Mouse (Mus musculus): ENCODE data around the gene Col4a5. TPM values are rescaled to one million over a fixed set of nuclear protein-coding genes. Genes with fewer than 3 reads are reported as not detected.
A peak's percentile ranks its signal among the peaks of the same experiment; 100 is the strongest.

The Col4a5 gene
- total RNA-seq (2021): 1 to 10 TPM; 1.4 to 1.8 TPM
- long read RNA-seq, experiment 1: 0 reads
- long read RNA-seq, experiment 2: 0 reads

DNA sequence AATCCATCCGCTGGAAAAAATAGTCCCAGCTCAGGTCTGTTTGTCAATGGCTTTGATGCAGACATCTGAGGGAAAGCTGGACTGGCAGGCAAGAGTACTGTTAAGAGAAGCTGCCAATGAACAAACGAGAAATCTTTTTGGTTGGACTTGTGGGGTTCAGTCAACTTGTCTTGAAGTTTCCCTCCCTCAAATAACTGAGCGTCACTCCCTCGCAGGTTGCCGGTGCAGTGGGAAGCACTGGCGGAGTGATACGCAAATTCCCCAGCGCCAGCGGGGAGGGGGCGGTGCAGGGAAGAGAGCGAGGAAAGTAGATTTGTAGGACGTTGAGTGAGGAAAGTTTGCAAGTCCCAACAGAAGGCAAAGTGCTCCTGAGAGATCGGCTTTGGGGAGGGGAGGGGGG, at the start of gene Col4a5:
TSS of gene Col4a5 (plus strand) at position 276 of the 400 bp plus-strand sequence.
- DNase-seq (ENCODE audit: low spot score): peak; percentile 32

DNA sequence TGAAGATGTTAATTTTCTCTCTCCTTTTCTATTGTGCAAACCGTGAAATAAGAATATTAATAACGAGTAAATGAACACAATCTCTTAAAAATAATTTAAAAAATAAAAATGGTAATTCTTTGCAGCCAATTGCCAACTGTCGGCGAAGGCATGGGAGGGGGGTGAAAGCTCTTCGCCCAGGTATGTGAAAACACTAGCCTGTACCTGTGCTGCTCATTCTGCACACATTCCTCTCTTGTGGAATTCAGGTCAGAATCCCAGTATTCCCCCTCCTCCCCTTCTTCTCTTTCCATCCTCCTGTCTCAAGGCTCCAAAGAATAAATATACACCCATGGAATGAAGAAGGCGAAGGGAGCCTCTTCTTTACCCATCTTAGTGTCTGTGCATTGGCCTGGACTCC, 38.4 kb upstream of the Col4a5 start:
- DNase-seq (ENCODE audit: low spot score): no peak

DNA sequence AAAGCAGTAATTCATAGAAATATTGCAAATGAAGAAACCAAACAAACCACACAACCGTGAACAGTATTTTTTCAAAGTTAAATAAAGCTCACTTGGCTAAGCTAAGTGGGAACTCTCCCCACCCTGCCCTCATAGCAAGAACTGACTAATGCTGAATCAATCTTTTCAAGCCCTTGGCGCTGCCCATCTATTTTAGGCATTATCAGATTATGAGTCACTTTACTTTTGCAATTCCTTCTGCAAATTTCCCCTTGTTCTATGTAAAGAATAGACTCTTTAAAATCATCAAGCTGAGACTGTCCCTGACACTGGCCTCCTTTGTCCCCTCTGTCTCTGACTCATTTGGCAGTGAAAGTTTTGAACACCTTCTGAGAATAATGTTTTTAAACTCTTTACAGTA, 35.8 kb upstream of the Col4a5 start:
- no peak for DNase-seq (ENCODE audit: low spot score)

DNA sequence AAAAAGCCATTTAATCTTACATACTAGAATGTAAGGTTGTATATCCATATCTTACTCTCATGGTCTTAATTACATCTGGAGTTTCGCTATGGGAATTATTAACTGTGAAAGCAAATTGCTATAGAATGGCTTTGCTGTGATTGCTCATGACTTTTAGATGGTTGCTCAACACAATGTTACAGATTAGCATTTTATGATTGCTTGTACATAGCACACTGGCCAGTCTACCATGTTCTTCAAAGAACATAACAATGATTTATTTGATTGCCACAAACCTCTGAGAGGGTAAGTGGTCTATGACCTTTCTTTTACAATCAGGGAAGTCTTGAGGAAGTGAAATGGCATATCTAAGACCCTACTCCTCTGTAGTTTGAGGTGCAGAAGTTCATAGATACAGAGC, 27.2 kb upstream of the Col4a5 start:
- DNase-seq (ENCODE audit: low spot score): no peak

DNA sequence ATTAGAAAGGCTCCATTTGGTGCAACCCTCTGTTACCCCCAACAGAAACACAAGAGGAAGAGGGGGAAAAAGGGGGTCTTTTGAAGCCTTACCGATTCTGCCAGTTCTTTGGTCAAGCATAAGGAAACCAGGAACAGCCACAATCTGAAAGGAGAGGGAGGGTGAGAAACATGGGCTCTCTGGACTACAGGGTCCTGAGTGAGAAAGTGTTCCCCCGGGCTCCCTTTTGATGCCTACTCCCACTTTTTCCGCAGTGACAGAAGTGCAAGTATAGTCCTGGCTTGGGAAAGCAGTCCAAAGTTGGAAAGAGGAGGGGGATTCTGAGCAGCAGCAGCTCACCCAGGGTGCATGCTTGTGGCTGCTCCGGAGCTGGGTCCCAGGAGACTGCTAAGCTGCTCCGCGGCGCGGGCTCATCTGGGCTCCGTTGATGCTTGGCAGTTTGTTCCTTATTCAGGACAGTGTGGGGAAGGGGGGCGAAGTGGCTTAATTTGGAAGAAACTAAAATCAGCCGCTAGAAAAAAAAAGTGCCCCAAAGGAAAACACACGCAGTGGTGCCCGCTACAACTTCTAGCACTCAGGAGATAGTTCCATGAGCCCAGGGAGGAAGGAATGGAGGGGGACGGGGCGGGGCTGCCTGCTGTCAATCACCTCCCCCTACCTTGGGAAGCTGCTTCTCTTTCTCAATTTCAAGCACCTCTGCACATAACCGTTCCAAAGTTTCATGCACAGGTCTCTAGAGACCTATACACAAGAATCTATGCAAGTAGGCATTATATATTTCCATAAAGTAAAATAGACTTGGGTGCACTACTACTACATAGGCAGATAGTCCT, 1.5 kb upstream of the Col4a5 start, which contains the start of gene Col4a6:
TSS of gene Col4a6 (minus strand) at position 607 of the 833 bp plus-strand sequence.
- no peak for DNase-seq (ENCODE audit: low spot score)

DNA sequence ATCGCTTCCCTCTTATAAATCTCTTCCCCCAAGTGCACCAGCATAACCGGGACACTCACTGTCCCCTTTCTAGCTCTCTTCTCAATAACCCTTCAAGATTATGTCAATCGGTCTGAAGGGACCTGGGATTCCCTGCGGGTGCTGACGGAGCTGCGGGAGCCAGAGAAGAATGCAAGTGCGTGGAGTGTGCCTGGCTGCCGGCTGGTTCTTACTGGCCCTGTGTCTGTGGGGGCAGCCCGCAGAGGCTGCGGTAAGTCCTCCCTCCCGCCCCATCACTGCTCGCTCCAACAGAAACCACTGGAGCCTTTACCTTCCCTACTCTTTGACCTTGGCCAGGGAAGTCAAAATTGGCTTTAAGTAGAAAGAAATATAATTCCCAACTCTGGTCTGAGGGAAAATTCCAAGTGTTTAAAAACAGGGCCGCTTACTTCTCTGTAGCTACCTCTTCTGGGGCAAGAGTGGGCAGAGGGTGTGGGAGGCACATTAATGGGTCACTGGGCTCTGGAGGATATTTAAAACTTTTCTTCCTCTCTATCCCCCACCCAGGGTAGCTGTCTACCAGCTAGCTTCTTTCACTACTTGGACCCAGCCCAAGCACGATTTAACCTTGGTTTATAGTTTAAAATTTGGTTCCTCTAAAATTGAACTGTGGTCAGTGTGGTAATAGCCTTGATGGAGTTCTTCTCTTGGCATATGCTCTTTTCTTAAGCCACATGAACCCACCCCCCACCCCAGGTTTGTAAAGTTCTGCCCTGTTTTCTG, 562 bp downstream of the Col4a5 start:
- no peak for DNase-seq (ENCODE audit: low spot score)

DNA sequence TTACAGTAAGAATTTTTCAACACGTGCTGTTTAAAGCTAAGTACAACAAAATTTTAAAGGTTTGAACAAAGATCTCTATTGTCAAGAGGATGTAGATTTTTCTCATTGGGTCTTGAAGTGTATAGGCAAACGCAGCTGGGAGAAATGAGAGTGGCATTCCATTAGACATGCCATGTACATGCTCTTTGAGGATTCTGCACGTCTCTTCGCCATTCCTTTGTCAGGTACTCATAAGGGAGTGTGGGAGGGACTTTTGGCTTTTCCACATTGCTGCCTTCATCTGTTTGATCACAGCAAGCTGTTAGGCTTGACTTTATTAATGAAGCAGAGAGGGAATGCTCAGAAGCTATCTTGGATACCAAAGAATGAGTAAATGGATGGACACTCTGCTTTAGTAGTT, 19.4 kb downstream of the Col4a5 start:
- no peak for DNase-seq (ENCODE audit: low spot score)

DNA sequence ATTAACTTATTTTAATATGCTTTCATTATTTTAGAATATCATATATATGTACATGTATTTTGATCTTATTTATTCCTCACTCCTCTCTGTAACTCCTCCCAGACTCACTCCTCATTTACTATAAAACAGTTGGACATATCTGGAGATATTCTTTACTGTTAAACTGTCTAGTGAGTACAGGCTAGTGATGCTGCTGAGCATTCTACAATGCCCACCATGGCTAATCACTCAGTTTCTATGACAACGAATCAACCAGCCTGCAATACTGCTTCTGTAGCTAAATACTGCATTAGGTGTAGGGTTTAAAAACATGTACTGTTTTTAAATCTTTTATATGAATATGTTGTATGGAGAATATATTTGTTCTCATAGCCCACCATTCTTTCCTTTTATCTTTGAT, 27.9 kb downstream of the Col4a5 start:
- no peak for DNase-seq (ENCODE audit: low spot score)

DNA sequence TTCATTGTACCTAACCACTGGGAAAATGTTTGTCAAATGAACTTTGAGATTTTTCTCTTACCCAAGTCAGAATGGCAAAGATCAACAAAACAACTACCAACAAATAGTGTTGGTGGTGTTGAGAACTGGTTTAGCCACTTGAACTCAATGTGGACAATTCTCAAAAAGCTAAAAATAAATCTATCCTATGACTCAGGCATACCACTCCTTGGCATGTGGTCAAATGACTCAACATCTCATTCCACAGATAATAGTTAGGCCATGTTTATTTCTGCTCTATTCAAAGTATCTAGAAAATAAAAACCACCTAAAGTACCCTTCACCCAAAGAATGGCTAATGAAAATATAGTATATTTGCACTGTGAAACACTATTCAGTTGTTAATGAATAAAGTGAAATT, 58.3 kb downstream of the Col4a5 start:
- DNase-seq (ENCODE audit: low spot score): no peak

DNA sequence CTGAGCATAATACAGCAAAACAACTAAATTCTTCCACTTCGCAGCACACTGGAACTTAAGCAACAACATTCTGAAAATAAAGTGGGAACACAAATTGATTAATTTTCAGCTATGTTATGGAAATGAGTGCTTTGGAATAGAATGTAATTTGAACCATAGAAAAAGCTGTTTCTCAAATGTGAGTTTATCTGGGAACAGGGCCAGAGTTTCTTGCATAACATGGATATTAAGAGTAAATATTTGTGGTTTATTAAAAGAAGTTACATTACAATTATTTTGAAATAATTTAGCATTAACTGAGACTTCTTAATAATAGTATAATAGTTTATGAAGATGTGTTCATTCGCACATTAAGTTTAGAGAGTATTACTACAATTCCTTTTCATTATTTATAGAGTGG, 72.3 kb downstream of the Col4a5 start:
- DNase-seq (ENCODE audit: low spot score): no peak

DNA sequence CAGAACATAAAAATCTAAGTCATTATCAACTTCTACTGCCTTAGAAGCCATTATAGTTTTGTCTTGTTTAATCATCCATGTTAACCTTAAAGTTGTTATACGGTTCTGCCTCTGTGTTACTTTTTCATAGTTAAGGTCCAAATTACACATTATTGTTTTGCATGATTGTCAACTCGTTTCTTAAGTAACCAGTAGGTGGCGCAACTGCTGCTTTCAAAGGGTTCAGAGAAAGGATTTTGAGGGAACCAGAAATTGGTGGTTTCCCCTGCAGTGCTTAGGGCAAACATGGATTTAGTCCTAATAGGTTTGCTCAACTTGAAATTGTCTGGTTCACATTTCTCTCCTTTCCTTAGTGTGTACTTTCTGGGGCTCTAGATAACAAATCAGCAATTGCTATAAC, 115.1 kb downstream of the Col4a5 start:
- no peak for DNase-seq (ENCODE audit: low spot score)

DNA sequence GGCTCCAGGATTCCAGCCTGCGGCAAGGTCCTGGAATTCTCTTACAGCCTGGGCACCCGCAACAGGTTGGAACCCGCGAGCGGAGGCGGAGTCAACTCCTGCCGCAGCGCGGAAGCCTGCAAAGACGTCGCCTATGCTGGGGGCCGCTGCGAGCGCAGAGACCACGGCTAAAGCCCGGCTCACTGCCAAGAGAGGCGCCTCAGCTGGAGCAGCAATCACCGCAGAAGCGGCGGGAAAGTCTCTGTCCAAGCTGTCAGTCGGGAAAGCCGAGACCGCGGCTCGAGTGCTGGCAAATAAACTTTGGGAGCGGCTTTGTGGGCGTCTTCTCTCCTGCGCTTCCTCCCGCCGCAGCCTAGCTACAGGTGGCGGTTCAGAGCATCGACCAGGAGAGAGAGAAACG, 246.5 kb downstream of the Col4a5 start:
- DNase-seq (ENCODE audit: low spot score): no peak

DNA sequence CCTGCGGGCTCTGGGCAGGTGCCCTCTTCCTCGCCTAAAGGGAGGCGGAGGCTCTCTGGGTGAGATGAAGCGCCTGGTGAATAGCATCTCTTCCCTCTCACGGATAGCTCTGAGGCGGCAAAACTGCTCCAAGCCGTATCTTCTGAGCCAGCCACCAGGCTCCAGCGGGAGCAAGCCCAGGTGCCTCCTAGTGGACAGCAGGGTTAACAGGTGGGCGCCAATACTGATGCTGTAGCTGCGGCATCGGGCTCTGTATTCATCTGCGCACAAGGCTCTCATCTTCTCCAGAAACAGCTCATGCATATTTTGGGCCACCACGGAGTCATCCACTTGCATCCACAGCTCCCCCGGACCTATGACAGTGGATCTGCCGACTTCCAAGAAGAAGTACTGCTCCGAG, 248.8 kb downstream of the Col4a5 start:
- no peak for DNase-seq (ENCODE audit: low spot score)

DNA sequence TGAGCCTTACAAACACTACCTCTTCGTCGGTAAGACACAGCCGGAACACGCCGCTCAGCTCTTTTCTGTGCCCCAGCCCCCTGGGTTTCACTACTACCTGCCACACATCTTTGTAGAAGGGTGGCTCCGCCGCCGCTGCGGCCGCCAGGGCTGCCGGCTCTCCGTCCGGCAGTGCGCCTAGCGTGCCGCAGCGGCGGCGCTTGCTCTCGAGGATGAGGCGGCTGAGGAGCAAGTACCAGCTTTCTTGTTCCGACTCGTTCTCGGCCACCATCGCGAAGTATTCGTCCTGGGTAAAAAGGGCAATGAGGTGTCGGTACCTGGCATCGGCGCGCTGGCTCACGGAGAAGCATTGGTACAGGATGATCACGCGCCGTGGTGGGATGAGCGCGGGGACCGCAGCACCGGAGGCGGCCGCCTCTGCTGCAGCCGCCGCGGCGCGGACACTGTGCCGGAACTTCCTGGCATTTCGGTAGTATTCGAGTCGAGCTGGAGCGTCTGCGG, 249.3 kb downstream of the Col4a5 start:
- no peak for DNase-seq (ENCODE audit: low spot score)

DNA sequence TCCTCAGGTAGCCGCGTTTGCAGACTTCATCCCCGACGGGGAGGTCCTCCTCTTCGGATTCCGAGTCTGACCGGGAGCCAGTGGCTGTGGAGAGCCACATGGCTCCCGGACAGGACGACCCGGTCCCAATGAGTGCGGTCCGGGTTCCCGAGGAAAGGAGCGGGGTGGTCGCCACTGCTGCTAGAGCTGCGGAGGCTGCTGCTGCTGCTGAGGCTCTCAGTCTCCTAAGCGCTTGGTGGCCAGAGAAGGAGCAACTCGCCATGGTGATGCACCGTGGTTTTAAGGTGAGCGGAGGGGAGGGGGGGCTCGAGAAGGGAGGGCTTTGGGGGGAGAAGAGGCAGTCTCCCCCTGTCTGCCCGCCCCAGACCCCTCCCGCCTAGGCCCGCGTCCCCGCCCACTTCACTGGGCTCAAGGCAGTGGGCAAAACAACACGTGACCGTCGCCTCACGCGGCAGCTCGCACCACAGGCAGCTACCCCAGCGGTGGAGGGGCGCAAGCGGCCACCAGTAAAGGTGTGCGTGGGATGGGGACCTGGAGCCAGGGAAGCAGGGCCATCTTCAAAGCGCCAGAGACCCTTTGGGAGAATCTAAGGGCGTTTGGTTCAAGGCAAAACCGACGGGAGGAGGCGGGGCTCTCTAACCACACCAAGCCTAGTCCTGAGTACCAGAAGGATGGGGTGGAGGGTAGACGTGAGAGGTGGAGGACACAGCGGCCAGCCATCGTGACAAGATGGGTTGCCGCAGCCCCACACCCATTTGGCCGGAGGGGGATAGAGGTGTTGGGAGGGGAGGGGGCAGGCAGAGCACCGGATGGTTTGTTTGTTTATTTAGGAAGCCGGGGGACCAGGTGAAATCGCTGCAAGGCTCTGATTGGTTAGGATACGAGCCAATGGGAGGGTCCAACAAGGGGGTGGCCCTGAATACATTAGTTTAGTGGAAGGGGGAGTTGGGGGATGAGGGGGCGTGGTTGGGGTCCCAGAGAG, 250.0 kb downstream of the Col4a5 start, which contains the start of gene Irs4:
TSS of gene Irs4 (minus strand) at position 327 of the 982 bp plus-strand sequence.
- DNase-seq (ENCODE audit: low spot score): no peak

DNA sequence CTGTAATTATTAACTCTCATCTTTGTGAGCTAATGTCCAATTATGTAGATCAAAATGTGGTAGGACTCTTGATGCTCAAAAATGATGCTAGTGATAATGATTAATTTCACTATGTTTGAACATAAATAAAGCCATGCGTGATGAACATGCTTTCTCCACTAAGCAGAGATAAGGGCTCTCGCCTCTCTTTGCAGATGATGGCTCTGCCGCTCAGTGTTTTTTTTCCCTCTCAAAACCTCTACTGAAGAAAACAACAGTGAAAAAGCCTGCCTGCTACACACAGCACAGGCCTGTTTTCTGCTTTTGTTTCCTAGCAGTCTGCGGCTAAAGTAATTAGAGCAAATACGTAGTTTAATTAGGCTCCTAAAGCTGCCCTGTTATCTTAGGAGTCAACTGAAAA, 254.4 kb downstream of the Col4a5 start:
- no peak for DNase-seq (ENCODE audit: low spot score)

Other genes starting within 250 kb of the Col4a5 start
- gene Col4a6, start 1.3 kb upstream of the Col4a5 start, total RNA-seq (2021): under 1 TPM; 0.21 TPM
- gene Irs4, start 249.9 kb downstream of the Col4a5 start, total RNA-seq (2021): not detected

All from gastrocnemius, adult 18-20 months (tissue).